Mouse (Mus musculus): ENCODE measurements around the gene Fdxr. TPM values are rescaled to one million over a fixed set of nuclear protein-coding genes. Genes with fewer than 3 reads are reported as not detected.

Fdxr gene
- total RNA-seq, 2 experiments from 2014 or later, result 2.9 to 4.4 TPM

DNA sequence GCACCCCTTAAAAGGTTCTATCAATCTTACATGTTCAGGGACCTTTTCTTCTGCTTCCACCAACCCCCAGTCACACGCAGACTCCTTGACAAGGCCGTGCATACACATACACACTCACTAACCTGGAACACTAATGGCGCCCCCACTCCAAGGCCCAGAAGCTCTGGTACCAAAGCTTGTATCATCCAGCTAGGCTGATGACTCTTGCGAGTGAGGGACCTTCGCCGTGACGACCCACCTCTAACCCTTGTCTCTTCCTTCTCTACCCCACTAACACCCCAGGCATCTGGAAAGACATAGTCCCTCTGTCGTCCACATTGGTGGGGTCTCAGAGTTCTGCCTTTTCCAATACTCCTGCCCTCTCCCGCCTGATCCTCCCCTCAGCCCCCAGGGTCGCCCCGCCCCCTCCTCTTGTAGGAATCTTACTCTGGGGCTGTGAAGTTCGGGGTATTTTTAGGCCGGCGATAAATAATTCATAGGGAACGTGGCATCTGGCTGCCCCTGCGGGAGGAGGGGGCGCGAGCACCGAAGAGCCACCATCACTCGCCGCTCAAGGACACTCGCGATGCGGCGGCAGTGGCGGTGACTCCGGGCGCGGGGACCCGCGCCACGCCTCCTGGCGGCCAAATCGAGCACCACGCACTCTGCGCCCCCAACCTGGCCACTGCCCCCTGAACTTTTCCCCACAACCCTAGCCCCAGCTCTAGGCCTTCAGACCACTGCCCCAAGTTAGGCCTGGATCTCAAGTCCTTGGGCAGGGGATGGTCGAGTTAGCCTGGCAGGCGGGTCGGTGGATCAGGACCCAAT is 11.8 kb downstream of the Fdxr start:
- TF ChIP-seq CTCF (IDR thresholded peaks at IDR 0.05), result peak; percentile 65
- intact Hi-C loops (cut with DNase I), result no loop called here
- Histone ChIP-seq H3K27ac (no peak overlapping the region), H3K4me3 (no peak overlapping the region)
- DNase-seq, result no peak

DNA sequence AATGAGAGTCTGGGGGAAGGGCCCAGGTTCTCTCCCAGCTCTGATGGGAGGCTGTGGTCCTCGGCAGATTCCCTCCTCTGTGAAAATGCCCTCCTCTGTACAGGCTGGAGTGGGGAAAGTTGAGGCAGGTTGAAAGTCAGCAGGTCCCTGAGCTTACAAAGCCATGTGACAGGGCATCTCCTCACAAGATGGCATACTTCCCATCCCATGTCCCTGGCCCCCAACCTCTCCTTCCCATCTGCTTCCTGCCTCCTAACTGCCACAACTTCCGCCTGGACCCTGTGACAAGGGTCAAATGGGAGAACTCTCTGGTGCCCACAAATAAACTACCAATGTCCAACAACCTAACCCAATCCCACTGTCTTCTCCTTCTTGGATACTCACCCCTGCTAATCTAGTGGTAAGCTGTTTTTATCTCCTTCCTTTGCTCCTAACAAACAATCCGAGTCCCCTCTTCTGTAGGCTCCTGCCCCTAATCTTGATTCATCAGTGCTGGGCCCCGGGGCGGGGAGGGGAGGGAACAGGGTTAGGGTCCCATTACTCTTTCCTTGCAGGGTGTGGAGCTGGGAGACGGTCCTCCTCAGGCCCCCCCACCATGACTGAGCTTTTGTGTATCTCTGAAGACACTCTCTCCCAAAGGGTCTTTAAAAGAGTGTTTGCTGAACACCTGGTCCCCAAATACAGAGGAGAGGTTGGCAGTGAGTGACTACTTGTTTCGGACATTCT is 12.6 kb downstream of the Fdxr start:
- no peak for DNase-seq
- intact Hi-C loops (cut with DNase I), result no loop called here
- Histone ChIP-seq H3K4me3 (no peak overlapping the region), H3K27ac (no peak overlapping the region)
- TF ChIP-seq CTCF (IDR thresholded peaks at IDR 0.05), result no peak

DNA sequence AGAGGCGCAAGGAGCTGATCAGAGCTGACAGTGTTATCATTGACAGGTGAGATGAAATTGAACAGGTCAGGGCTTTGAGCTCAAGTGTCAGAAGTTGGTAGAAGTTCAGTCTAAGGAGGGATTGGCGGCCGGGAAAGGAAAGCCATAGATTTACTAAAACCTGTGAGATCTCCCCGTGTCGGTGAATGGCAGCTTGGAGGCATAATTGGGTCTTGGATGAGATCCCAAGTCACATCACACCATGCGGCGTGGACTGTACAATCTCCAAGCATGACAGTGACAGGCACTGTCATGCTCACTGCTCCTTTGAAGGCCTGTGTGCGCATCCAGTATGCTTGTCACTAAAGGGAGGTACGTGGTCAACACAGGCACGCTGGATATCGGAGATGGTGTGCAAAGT is 13.9 kb downstream of the Fdxr start:
- DNase-seq, result no peak
- no peak for TF ChIP-seq CTCF (IDR thresholded peaks at IDR 0.05)
- Histone ChIP-seq H3K4me3 (no peak overlapping the region), H3K27ac (no peak overlapping the region)
- intact Hi-C loops (cut with DNase I), result no loop called here

DNA sequence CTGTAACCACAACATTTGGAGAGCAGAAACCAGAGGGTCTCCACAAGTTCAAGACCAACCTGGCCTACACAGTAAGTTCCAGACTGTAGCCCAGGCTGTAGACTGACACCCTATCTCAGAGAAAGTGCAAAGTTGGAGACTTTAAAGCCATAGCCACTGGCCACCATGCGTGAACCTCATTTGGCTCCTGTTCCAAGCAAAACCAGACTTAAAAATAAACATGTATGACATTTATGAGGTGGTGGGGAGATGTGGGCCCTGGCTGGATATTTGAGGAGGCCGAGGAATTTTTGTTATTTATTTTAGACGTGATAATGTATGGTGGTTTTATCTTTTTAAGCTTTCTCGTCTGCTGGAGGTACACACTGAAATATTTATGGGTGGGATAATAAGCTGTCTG is 17.7 kb downstream of the Fdxr start:
- TF ChIP-seq CTCF (IDR thresholded peaks at IDR 0.05), result no peak
- DNase-seq, result no peak
- intact Hi-C loops (cut with DNase I), result no loop called here
- H3K27ac ChIP-seq, result no peak overlapping the region
- no peak overlapping the region for H3K4me3 ChIP-seq

DNA sequence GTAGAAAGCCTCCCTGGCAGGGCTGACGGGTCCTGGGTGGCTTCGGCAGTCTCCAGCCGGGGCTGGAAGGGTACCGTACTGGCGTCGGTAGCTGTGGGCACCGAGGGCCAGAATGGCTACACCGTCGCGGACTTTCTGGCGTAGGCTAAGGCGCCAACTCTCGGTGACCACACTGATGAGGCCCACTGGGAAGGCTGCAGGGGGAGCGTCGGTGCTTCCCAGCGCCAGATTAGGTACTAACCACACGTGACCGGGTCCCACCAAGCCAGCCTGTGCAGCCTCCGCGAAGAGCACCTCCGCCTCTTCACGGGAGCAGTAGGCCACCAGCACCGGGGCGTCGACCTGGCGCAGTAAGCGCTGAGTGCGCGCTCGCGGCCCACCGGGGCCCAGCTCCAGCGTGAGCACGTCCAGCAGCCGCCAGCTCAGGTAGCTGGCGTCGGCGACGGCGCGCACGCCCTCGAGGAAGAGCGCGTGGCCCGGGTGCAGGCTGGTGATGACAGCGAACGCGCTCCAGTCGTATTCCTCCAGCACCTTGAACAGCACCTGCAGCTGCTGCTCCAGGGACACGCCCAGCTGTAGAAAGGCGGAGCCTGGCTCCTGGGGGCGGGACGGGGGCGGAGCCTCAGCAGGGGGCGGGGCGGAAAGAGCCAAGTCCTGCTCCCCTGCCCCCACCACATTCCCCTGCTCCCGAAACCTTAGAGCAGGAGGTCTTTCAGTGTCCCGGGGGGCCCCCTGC is 18.9 kb downstream of the Fdxr start:
- no peak overlapping the region for H3K27ac ChIP-seq
- intact Hi-C loops (cut with DNase I), result no loop called here
- DNase-seq, result no peak
- no peak for TF ChIP-seq CTCF (IDR thresholded peaks at IDR 0.05)
- no peak overlapping the region; the same call in 1 of the 2 replicates for H3K4me3 ChIP-seq

DNA sequence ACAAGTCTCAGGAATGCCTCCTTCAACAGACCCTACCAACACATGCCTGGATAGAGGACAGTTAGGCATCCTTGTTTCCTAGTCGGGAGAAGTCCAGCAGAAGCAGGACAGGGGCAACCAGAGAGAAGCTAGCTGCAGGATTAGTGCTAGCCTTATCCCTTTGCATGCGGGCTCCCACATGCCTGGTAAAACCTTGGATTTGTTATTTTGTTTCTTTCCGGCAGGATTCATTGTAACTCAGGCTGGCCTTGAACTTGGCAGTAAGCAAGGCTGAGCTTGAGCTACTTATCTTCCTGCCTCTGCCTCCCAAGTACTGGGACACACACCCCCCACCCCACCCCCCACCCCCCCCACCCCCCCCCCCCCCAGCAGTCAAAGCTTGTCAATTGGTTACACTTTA is 25.6 kb downstream of the Fdxr start:
- intact Hi-C loops (cut with DNase I), result no loop called here

DNA sequence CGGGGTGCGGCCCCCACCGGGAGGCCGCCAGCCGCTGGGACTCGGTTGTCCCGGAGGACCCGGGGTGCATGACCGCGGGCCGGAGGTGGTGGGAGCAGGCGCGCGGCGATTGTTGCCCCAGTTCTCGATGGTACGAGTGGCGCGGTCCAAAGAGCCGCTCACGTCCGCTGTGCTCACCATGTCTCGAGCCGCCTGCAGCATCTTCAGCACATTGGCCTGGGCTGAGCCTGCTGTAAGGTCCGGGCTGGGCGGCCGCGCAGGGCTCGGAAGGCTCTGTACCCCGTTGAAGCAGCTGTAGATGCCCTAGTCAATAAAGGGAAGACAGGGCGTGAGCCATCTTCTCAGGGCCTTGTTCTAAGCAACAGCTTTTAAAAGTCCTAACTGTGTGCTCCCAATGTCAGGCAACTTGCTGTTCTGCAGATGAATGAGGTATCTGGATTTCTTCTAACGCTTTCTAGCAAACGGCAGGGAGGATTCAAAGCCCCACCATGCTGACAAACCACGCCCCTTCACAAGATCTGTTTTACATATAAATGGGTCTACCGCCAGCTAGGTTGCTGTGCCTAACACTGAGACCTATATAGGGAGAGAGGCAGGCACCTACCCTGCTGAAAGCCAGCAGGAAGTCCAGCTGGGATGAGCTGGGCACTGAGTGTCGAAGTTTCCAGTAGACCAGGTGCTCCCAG is 26.3 kb downstream of the Fdxr start:
- no peak for TF ChIP-seq CTCF (IDR thresholded peaks at IDR 0.05)
- intact Hi-C loops (cut with DNase I), result no loop called here
- H3K4me3 ChIP-seq, result peak overlapping the region; percentile 62

More for the DNA sequence above, 25.6 kb downstream of the Fdxr start:
- no peak for TF ChIP-seq CTCF (IDR thresholded peaks at IDR 0.05)
- Histone ChIP-seq H3K27ac (no peak overlapping the region), H3K4me3 (no peak overlapping the region)
- DNase-seq, result no peak

DNA sequence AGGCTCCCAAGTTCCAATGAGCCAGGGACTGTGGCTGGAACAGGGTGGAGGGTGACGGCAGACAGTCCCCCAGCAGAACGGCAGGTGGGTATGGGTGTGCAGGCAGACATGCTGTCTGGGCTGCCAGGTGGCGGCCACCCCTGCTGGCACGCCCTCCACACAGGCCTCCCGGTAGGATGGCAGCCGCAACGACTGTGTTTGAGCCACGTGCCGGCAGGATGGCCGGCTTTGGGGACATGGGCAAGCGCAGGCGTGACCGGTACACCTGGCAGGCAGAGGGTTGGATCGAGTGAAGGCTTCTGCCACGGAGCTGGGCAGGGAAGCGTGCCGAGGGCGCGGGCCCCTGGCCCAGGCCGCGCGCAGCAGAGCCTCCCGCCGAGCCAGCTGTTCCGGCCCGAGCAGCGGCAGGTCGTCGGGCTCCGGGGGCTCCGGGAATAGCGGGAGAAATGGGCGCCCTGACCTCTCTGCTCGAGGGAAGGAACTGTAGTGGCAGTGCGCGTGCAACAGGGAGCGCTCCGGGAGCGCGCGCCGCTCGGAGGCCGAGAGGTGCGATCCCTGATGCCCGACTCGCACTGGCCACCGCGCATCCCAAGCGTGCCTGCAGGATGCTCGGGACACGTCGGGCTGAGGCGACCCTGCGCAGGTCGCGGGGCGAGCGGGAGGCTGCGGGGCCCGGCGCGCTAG is 27.0 kb downstream of the Fdxr start:
- peak; percentile 35 for TF ChIP-seq CTCF (IDR thresholded peaks at IDR 0.05)
- H3K27ac ChIP-seq, result no peak overlapping the region
- H3K4me3 ChIP-seq, result peak overlapping the region; percentile 62
- DNase-seq, result peak; percentile 69
- intact Hi-C loops (cut with DNase I), result no loop called here

More for the DNA sequence above, 26.3 kb downstream of the Fdxr start:
- no peak for DNase-seq
- no peak overlapping the region for H3K27ac ChIP-seq

DNA sequence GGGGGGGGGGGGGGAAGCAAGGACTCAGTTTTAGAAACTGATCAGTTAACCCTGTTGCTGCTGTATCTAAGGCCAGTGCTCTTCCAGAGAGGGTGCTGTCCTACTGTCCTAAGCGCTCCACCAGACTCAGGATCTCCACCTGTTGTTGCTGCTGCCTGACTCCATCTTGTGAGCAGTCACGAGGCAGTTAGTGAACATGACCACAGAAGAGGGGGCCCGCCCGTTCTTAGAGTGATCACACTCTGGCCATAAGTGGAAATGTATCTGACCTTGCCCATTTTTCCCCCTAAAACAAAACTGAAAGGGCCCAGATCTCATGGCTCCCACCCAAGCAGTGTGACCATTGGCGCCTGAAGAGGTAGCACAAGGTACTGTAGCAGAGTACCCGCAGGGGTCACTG is 28.9 kb downstream of the Fdxr start:
- DNase-seq, result no peak
- H3K27ac ChIP-seq, result no peak overlapping the region
- intact Hi-C loops (cut with DNase I), result no loop called here
- H3K4me3 ChIP-seq, result no peak overlapping the region
- no peak for TF ChIP-seq CTCF (IDR thresholded peaks at IDR 0.05)

DNA sequence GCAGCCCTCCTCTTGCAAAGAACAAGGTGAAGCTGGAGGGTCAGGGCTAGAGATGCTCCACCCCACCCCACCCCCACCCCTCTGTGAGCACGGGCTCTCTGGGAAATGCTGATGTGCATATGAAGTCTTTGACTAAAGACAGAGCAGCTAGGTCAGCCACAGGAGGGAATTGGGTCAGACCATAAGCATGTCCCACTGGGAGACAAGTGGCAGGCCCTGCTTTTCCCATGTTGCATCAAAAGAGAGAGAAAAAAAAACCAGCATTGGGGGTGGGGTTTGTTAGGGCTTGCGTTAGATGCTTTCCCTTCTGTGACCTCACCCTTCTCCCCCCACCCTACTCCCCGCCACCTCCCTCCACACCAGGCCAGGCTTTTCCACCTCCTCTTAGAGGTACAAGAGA is 29.6 kb downstream of the Fdxr start:
- intact Hi-C loops (cut with DNase I), result no loop called here
- Histone ChIP-seq H3K27ac (no peak overlapping the region), H3K4me3 (no peak overlapping the region)

DNA sequence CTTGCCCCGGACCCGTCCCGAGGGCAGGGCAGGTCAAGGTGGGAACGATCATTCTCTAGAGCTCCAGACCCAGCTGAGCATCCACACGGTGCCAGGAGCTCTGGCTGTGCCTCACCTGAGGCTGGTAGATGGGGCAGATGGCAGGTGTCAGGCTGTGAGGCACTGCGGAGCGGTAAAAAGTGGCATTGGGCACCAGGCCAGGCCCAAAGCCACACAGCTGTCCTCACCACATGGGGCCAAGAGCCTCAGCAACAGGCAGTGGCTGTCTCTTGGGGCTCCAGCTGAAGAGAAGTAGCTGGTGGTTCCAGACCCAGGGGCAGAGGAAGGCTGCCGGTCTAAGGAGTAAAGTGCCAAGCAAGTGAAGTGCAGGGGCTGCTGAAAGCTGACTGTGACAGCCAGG is 30.5 kb downstream of the Fdxr start:
- no peak for TF ChIP-seq CTCF (IDR thresholded peaks at IDR 0.05)
- intact Hi-C loops (cut with DNase I), result no loop called here
- H3K4me3 ChIP-seq, result no peak overlapping the region
- H3K27ac ChIP-seq, result no peak overlapping the region
- DNase-seq, result peak; percentile 66

More for the DNA sequence above, 29.6 kb downstream of the Fdxr start:
- TF ChIP-seq CTCF (IDR thresholded peaks at IDR 0.05), result no peak
- no peak for DNase-seq

DNA sequence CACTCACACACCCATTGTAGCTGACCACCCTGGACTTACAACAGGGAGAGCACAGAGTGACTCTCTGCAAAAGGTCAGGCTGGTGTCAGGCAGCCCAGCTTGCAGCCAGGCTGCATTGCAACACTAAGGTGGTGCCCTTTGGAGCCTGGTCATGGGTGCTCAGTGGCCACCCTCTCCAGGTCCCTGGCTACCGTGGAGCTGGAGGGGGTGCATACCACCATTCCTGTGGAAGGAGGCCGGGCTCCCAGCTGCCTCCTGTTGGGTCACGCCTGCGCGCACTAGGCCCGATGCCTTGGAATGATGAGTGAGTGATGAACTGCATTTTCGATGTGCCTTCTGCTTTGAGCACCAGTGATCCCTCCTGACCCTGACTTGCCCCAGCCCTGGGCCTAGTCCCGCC is 32.0 kb downstream of the Fdxr start:
- no peak for TF ChIP-seq CTCF (IDR thresholded peaks at IDR 0.05)
- Histone ChIP-seq H3K4me3 (no peak overlapping the region), H3K27ac (no peak overlapping the region)
- intact Hi-C loops (cut with DNase I), result no loop called here
- no peak for DNase-seq

Data from gastrocnemius, adult 2 months (tissue).